Mouse (Mus musculus): ENCODE measurements at regions not wholly inside any gene's neighbourhood (a gene's known extent, or its start where the extent isn't known, plus 50 kb on each side); places are given as distances from the start of the nearest gene placed in this dataset.
A peak's percentile ranks its signal among the peaks of the same experiment; 100 is the strongest.

- no peak for DNase-seq (ENCODE audit: low read depth)
- TF ChIP-seq POLR2A (IDR thresholded peaks at IDR 0.05; ENCODE audit: borderline replicate concordance, extremely low read depth, insufficient read depth, insufficient read length, poor library complexity, severe bottlenecking) = no peak
Observed at GRCm38 (mm10) chr4:93112885-93113284, 222.4 kb downstream of the Tusc1 start.

- no peak for TF ChIP-seq CTCF (IDR thresholded peaks at IDR 0.05; ENCODE audit: borderline replicate concordance, extremely low read depth, insufficient read depth, insufficient read length)
- TF ChIP-seq POLR2A (IDR thresholded peaks at IDR 0.05; ENCODE audit: borderline replicate concordance, extremely low read depth, insufficient read depth, insufficient read length, poor library complexity, severe bottlenecking) = no peak
- DNase-seq (ENCODE audit: low read depth) = peak; percentile 31
Observed at GRCm38 (mm10) chr4:93094092-93094491, 241.2 kb downstream of the Tusc1 start.

- TF ChIP-seq POLR2A (IDR thresholded peaks at IDR 0.05; ENCODE audit: borderline replicate concordance, extremely low read depth, insufficient read depth, insufficient read length, poor library complexity, severe bottlenecking) = no peak
- no peak for DNase-seq (ENCODE audit: low read depth)
Observed at GRCm38 (mm10) chr4:93063531-93063930, 271.8 kb downstream of the Tusc1 start.

All from brain, embryonic 14.5 days (tissue).